Mouse (Mus musculus) liver, adult 2 months (tissue): Measurements from ENCODE around the gene Lsmem1. TPM values are rescaled to one million over a fixed set of nuclear protein-coding genes. Genes with fewer than 3 reads are reported as not detected.

ENCODE experiments used
- DNase-seq: peaks from one replicate; pipeline ENCODE4 v3.0.0-alpha.2; 2011; ENCODE audit warnings: low read depth, low spot score; ENCODE audit errors: extremely low read depth
- H3K27ac ChIP-seq: fragments of 200-500 bp; replicated peaks from 2 replicates; pipeline ENCODE4 v1.5.1; 2012; ENCODE audit warnings: low read depth, mild to moderate bottlenecking, control low read depth, inconsistent platforms, low read length; ENCODE audit not compliant: insufficient read depth
- H3K27me3 ChIP-seq: fragments of 200-500 bp; 2 replicates; pipeline ENCODE4 v1.6.1; 2012; ENCODE audit warnings: mild to moderate bottlenecking, moderate library complexity, low read length, inconsistent platforms; ENCODE audit not compliant: control insufficient read depth, insufficient read depth
- H3K36me3 ChIP-seq: fragments of 200-500 bp; 2 replicates; pipeline ENCODE4 v1.6.1; 2012; ENCODE audit warnings: low read length, inconsistent platforms; ENCODE audit not compliant: control insufficient read depth, insufficient read depth
- H3K4me1 ChIP-seq: fragments of 200-500 bp; 2 replicates; pipeline ENCODE4 v1.6.1; 2011; ENCODE audit warnings: low read length; ENCODE audit not compliant: control insufficient read depth, insufficient read depth
- H3K4me3 ChIP-seq: fragments of 200-500 bp; 2 replicates; pipeline ENCODE4 v1.5.1; 2011; ENCODE audit warnings: low read depth, mild to moderate bottlenecking, control low read depth, low read length, moderate library complexity; ENCODE audit not compliant: insufficient read depth
- H3K79me2 ChIP-seq: fragments of 200-500 bp; 2 replicates; pipeline ENCODE4 v1.6.1; 2012; ENCODE audit warnings: inconsistent platforms, mild to moderate bottlenecking, low read length, moderate library complexity; ENCODE audit not compliant: control insufficient read depth, insufficient read depth
- H3K9ac ChIP-seq: fragments of 200-500 bp; 2 replicates; pipeline ENCODE4 v1.6.1; 2012; ENCODE audit warnings: low read depth, mild to moderate bottlenecking, control low read depth, inconsistent platforms, low read length
- CTCF ChIP-seq: fragments of 200-500 bp; IDR thresholded peaks from 2 replicates; pipeline ENCODE4 v1.5.1; 2011; ENCODE audit warnings: low read depth, low read length, control low read depth
- POLR2A ChIP-seq: fragments of 200-500 bp; IDR thresholded peaks from 2 replicates; pipeline ENCODE4 v1.6.1; 2011; ENCODE audit warnings: low read length, control low read depth; ENCODE audit not compliant: insufficient read depth; ENCODE audit errors: extremely low read depth
- WGBS: fragments of 180-500 bp; shearing (Covaris S2); methylation state at CpG from one replicate; pipeline ENCODE4 v1.1.7; 2018; 5-methylcytosine and 5-hydroxymethylcytosine counted together
- polyA plus RNA-seq: library from polyadenylated mRNA; depleted of rRNA; stranded (reverse); fragments of >200 nt; gene quantifications from 2 replicates; pipeline ENCODE4 v1.2.3, GENCODE M21; 2012; rRNA removed
- total RNA-seq: library from RNA; depleted of rRNA; stranded (reverse); fragments of >200 nt; gene quantifications from 2 replicates; pipeline ENCODE4 v1.2.3, GENCODE M21; 2014; rRNA removed

Lsmem1 gene
- total RNA-seq (not detected in 2 replicates), polyA plus RNA-seq (not detected in 2 replicates)

GRCm38 (mm10) chr12:40199302-40199701 lies at the start of gene Lsmem1:
Lsmem1 (minus strand) TSS chr12:40199490.
- no peak for TF ChIP-seq CTCF
- no peak for TF ChIP-seq POLR2A

DNA sequence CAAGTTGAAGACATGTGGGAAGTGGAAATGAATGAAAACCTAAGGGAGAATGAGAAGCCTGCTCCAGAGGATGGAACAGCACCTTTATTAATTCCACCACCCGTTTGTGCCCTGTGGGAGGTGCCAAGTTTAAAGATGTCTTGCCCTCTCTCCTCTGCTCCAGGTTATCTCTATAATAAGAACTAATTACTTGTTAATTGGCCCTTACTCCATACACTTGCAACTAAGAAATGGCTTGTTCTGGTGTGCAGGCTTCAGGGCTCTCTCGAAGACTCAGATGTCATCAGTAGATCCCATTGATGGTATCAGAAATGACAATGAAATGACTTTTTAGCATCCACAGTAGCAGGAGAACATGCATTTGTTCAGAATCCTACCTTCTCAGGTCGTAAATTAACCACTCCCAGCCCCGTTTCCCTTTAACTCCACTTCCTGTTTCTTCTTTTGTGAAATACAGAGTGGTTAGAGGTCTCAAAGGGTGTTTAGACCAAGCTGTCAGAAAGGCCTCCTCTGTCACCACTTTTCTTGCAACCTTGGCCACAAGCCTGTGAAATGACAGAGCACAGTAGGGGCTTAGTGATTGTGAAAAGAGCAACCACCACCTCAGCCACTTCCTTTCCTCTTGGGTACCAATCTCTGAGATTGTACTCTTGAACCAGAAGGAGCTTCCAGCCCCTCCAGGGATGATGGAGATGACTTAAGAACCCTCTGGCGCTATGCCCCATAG lies 49.3 kb upstream of the Lsmem1 start, which contains the start of gene Ifrd1:
Ifrd1 (minus strand) TSS at position 51 of the 727 bp plus-strand sequence.
- DNase-seq, result no peak
- Histone ChIP-seq H3K4me1 (peaks cover 4% of the 10 kb centered on the region; the same call in 1 of the 2 replicates), H3K27me3 (no peaks in the 10 kb centered on the region), H3K9ac (no peak within 1 kb of the TSS), H3K36me3 (no peaks in the 10 kb centered on the region), H3K27ac (no peak within 1 kb of the TSS), H3K79me2 (no peaks in the 10 kb centered on the region), H3K4me3 (no peak within 1 kb of the TSS)
- WGBS, result 85% methylated on average over 5 of the region's 5 CpGs
- TF ChIP-seq POLR2A (no peak), CTCF (no peak)

More at GRCm38 (mm10) chr12:40199302-40199701, at the start of gene Lsmem1:
- Histone ChIP-seq H3K9ac (no peak within 1 kb of the TSS), H3K4me3 (no peak within 1 kb of the TSS), H3K79me2 (no peaks in the 10 kb centered on the region), H3K27me3 (no peaks in the 10 kb centered on the region), H3K4me1 (no peaks in the 10 kb centered on the region), H3K27ac (no peak within 1 kb of the TSS), H3K36me3 (peaks cover 31% of the 10 kb centered on the region)
- 90% methylated on average over 8 of the region's 8 CpGs for WGBS
- peak; percentile 3 for DNase-seq

DNA sequence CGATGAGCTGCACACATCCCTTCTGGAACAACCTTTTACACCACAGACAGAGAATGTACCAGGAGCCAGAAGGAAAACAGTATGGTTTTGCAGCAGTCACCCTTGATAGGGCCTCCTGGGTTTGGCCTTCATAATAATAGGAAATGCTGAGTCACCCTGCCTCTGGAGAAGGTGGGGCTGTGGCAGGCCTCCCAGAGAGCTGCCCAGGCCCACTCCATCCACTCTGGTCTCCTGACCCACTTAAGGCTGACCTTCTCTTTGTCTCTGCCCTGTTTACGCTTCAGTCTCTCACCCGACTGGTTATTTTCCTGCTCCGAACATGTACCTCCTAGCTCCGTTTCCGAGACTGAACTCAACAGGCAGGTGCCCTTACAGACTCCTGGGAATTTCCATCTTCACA lies 48.7 kb upstream of the Lsmem1 start:
- Histone ChIP-seq H3K27me3 (no peaks in the 10 kb centered on the region), H3K27ac (no peak overlapping the region), H3K4me3 (no peak overlapping the region), H3K36me3 (no peaks in the 10 kb centered on the region), H3K79me2 (no peaks in the 10 kb centered on the region), H3K9ac (no peak overlapping the region), H3K4me1 (peaks cover 4% of the 10 kb centered on the region; the same call in 1 of the 2 replicates)
- TF ChIP-seq CTCF, result no peak
- TF ChIP-seq POLR2A, result no peak
- WGBS, result 91% methylated on average over 6 of the region's 6 CpGs
- DNase-seq, result no peak

- TF ChIP-seq POLR2A, result no peak
- no peak for TF ChIP-seq CTCF
- Histone ChIP-seq H3K27me3 (no peaks in the 10 kb centered on the region), H3K4me3 (no peak overlapping the region), H3K27ac (no peak overlapping the region), H3K79me2 (no peaks in the 10 kb centered on the region), H3K9ac (no peak overlapping the region), H3K36me3 (no peaks in the 10 kb centered on the region), H3K4me1 (peaks cover 4% of the 10 kb centered on the region; the same call in 1 of the 2 replicates)
- peak; percentile 25 for DNase-seq
- WGBS, result 37% methylated on average over 4 of the region's 4 CpGs
These were observed 48.1 kb upstream of the Lsmem1 start for GRCm38 (mm10) chr12:40247384-40247783.

- WGBS, result 94% methylated on average over 7 of the region's 7 CpGs
- no peak for TF ChIP-seq CTCF
- no peak for TF ChIP-seq POLR2A
- H3K36me3 ChIP-seq, result no peaks in the 10 kb centered on the region
- H3K27me3 ChIP-seq, result no peaks in the 10 kb centered on the region
- peaks cover 4% of the 10 kb centered on the region; the same call in 1 of the 2 replicates for H3K4me1 ChIP-seq
- no peaks in the 10 kb centered on the region for H3K79me2 ChIP-seq
- no peak overlapping the region for H3K9ac ChIP-seq
- DNase-seq, result no peak
- H3K27ac ChIP-seq, result no peak overlapping the region
- no peak overlapping the region for H3K4me3 ChIP-seq
These were observed 46.2 kb upstream of the Lsmem1 start for GRCm38 (mm10) chr12:40245434-40245970.

- Histone ChIP-seq H3K4me3 (no peak overlapping the region), H3K9ac (no peak overlapping the region), H3K4me1 (peaks cover 4% of the 10 kb centered on the region; the same call in 1 of the 2 replicates), H3K27ac (no peak overlapping the region), H3K79me2 (no peaks in the 10 kb centered on the region), H3K27me3 (no peaks in the 10 kb centered on the region), H3K36me3 (no peaks in the 10 kb centered on the region)
- 94% methylated on average over 5 of the region's 5 CpGs for WGBS
- DNase-seq, result no peak
- no peak for TF ChIP-seq CTCF
- no peak for TF ChIP-seq POLR2A
These were observed 45.6 kb upstream of the Lsmem1 start for GRCm38 (mm10) chr12:40244926-40245325.
